Mouse (Mus musculus): ENCODE data around the gene Acer2. TPM values are rescaled to one million over a fixed set of nuclear protein-coding genes. Genes with fewer than 3 reads are reported as not detected.
"Not testable (repeated sequence)": the region's sequence is repeated elsewhere in the genome, so short reads cannot be mapped to it uniquely, and the experiment has no call there.

Gene Acer2
- total RNA-seq (2021) = 1 to 10 TPM; 3.4 to 4.3 TPM
- long read RNA-seq, experiment 1, full-length matches to known transcripts = 1 of 2 reads
- long read RNA-seq, experiment 1, partial matches to known transcripts = 0 of 2 reads
- long read RNA-seq, experiment 1, other reads (novel, unspliced or antisense) = 1 of 2 reads
- long read RNA-seq, experiment 2, partial matches to known transcripts = 1 of 1 reads
- long read RNA-seq, experiment 2, other reads (novel, unspliced or antisense) = 0 of 1 reads

DNA sequence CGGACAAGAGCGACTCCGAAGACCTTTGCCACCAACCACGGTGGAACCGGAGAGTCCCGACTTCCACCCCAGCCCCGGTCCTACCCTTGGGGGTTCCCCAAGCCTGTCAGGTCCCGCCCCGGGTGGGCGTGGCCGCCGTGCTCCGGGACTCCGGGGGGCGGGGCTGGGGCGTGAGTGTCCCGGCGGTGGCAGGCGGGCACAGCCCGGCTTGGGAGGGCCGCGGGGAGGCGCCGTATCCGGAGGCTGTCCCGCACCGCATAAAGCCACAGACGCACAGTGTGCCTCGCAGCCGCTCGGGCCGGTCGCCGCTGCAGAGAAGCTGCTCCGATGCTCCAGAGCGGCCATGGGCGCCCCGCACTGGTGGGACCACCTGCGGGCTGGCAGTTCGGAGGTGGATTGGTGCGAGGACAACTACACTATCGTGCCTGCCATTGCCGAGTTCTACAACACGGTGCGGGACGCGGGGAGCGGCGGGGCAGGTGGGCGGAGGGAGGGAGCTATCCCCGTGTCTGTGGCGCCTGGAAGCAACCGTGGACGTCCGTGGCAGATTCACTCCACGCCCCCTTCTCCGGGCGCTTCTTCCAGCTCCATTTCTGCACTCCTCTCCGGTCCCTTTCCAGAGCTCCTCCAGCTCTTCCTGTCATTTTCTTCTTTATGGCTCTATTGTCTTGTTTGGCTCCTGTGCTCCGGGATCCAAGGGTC lies at the start of gene Acer2:
Gene Acer2 (plus strand): TSS at position 251 of the 702 bp plus-strand sequence.
- DNase-seq (ENCODE audit: low spot score in 2 of 2) = peak; percentile 54 to 80

DNA sequence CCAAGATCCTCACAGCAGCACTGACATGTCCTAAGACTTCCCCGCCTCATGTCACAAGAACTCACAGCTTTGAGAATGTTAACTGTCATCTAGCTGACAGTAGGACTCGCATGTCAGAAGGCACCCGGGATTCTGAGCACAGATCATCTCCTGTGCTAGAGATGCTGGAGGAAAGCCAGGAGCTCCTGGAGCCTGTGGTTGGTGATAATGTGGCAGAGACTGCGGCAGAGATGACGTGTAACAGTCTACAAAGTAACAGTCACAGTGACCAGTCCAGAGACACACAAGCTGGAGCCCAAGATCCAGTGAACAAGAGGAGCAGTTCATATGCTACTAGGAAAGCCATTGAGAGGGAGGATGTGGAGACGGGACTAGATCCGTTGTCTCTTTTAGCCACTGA lies 49.1 kb upstream of the Acer2 start:
- DNase-seq (ENCODE audit: low spot score in 2 of 2) = no peak

DNA sequence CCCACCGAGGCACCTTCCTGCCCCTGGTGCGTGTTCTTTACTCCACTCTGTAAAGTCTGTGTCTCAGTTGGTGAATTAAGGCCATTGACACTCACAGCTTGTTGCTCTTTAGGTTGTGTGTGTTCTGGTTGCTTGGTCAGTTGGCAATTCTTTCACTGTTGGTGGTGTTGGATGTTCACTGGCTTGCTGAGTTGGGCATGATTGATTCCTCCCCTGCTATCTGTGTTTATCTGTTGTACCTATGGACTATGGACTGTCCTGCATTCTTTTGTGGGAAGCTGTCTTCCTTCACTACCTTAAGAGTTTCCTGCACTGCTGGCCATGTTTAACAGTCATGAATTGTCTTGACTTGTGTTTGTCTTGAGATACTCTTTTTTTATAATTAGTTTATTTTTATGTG lies 42.3 kb upstream of the Acer2 start:
- no peak for DNase-seq (ENCODE audit: low spot score in 2 of 2)

DNA sequence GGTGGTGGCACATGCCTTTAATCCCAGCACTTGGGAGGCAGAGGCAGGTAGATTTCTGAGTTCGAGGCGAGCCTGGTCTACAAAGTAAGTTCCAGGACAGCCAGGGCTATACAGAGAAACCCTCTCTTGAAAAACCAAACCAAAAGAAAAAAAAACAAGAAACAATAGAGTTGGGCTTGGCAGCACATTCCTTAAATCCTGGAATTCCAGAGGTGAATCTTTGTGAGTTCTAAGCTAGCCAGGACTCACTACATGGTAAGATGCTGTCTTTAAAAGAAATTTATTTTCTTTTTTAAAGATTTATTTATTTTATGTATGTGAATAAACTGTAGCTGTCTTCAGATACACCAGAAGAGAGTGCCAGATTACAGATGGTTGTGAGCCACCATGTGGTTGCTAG lies 33.1 kb upstream of the Acer2 start:
- DNase-seq (ENCODE audit: low spot score in 2 of 2) = not testable (repeated sequence)

- DNase-seq (ENCODE audit: low spot score in 2 of 2) = peak; percentile 8 to 15
These were observed 28.8 kb upstream of the Acer2 start for GRCm38 (mm10) chr4:86845384-86845783.

GRCm38 (mm10) chr4:86847246-86847645 lies 26.9 kb upstream of the Acer2 start:
- DNase-seq (ENCODE audit: low spot score in 2 of 2) = no peak

- DNase-seq (ENCODE audit: low spot score in 2 of 2) = no peak
These were observed 22.9 kb upstream of the Acer2 start for GRCm38 (mm10) chr4:86851331-86851730.

DNA sequence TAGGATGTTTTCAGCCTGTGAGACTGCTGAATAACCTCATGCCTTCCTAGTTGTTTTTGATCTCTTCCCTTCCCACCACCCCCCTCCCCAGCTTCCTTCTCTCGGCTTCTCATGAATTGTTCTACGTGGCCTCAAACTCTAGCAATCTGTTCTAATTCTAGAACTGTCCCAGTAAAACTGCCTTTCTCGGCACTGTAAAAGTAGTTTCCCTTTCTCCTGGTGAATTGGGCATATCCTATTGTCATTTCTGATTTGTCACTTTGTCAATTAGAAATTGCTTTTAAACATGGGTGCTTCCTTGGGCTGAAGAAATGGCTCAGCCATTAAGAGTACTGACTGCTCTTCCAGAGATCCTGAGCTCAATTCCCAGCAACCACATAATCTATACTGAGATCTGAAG lies 22.2 kb upstream of the Acer2 start:
- DNase-seq (ENCODE audit: low spot score in 2 of 2) = no peak

DNA sequence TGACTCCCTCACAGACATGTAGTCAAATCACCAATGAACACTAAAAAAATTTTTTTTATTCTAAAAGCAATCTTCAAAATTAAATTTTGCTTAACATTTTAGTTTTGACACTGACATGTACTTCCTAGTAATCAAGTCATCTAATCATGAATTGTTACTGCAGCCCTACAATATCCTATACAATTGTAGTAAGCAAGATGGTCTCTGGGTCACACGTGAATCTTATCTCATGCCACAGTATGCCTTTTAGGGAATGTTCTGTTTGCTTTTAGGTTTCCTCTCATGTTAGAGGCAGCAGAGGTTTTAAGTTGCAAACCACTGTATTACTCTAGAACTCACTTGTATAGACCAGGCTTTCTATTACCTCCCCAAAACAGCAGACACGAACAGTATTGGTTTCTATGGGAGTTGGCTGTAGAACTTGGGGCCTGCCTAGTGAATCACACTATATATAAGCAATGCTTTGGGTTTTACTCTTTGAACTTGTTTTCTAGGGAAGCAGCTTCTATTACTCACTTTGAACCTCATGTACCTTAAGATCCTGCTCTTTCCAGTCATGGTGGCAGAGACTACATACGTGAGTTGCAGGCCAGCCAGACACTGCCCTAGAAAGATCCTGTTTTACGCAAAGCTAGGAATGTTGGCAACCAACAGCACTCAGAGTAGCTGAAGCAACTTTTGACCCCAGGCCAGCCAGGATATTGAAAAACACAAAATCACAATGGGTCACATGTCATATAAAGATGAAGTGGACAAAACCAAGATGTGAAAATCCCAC lies 21.2 kb upstream of the Acer2 start:
- DNase-seq (ENCODE audit: low spot score in 2 of 2) = no peak

DNA sequence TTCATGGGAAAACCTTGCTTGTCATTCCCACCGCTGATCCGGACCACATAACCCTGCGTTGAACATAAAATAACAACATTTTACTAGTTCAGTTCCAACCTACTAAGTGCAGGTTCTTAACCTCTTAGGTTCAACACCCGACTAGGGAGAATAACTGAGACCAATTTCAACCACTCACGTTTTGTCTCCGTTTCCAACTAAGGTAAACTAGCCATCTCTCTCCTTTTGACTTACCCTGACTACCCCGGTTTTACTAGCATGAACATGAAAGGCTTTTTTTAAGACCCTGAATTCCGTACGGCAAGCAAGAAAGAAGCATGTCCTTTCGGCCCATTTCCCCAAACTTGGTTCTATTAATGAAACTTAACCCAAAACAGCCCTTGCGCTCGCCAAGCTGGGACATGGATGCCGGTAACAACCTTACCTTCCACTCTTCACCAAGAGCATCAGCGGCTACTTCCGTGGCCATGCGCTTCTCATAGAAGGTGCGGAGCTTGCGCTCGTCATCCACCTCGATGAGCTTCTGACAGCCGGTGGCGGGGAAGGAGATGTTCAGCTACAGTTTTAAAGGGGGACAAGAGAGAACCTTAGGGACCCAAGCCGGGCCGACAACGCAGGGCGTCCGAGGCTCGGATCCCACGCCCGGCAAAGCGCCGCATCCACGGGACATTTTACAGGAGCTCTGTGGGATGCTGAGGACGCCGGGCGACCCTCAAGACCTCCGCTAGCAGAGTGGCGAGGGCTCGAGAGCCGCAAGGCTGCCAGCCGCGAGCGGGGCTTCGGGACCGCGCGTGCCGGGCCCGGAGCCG lies 17.7 kb upstream of the Acer2 start:
- DNase-seq (ENCODE audit: low spot score in 2 of 2) = peak in 1 of 2 experiments; percentile 8

- peak; percentile 95 to 98 for DNase-seq (ENCODE audit: low spot score in 2 of 2)
These were observed 16.8 kb upstream of the Acer2 start, which contains the start of gene Rps6 for GRCm38 (mm10) chr4:86857113-86858069. Gene Rps6, minus strand, starts transcription at chr4:86857412.

DNA sequence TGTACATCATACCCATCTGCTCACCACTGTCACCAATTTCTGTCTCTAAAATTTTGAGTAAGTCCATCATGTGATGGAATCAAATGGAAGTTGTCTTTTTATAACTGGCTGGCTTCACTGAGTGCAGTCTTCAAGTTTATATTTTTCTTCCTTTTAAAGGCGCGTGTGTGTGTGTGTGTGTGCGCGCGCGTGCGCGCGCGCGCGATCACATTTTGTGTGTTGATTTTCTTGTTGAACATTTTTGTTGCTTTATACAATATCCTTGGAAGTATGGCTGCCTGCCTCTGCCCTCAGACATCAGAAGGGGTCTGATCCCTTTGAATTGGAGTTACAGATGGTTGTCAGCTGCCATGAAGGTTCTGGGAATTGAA lies 16.1 kb upstream of the Acer2 start:
- peak in 1 of 2 experiments; percentile 16 for DNase-seq (ENCODE audit: low spot score in 2 of 2)

GRCm38 (mm10) chr4:86864087-86864486 lies 10.1 kb upstream of the Acer2 start:
- DNase-seq (ENCODE audit: low spot score in 2 of 2) = no peak

GRCm38 (mm10) chr4:86871988-86872387 lies 2.2 kb upstream of the Acer2 start:
- DNase-seq (ENCODE audit: low spot score in 2 of 2) = no peak

GRCm38 (mm10) chr4:86873072-86873471 lies 1.1 kb upstream of the Acer2 start:
- DNase-seq (ENCODE audit: low spot score in 2 of 2) = peak in 1 of 2 experiments; percentile 55

- DNase-seq (ENCODE audit: low spot score in 2 of 2) = no peak
These were observed 5.3 kb downstream of the Acer2 start for GRCm38 (mm10) chr4:86879477-86879876.

DNA sequence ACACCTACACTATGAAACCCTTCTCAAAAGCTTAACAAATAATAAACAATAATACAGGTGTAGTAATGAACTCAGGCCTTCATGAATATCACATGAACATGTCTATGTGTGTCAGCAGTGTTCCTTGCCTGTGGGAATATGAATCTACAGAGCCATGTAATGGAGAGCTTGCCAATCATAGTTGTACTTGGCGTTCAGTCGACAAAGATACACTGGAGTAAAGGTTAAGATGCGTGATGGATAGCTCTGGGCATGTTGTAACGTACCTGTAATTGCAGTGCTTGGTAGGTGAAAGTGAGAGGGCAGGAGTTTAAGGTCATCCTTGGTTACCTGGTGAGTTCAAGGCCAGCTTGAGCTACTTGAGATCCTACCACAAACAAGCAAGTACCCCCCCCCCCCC lies 7.0 kb downstream of the Acer2 start:
- DNase-seq (ENCODE audit: low spot score in 2 of 2) = no peak

GRCm38 (mm10) chr4:86882413-86882812 lies 8.2 kb downstream of the Acer2 start:
- DNase-seq (ENCODE audit: low spot score in 2 of 2) = no peak

- DNase-seq (ENCODE audit: low spot score in 2 of 2) = no peak
These were observed 10.7 kb downstream of the Acer2 start for GRCm38 (mm10) chr4:86884945-86885344.

DNA sequence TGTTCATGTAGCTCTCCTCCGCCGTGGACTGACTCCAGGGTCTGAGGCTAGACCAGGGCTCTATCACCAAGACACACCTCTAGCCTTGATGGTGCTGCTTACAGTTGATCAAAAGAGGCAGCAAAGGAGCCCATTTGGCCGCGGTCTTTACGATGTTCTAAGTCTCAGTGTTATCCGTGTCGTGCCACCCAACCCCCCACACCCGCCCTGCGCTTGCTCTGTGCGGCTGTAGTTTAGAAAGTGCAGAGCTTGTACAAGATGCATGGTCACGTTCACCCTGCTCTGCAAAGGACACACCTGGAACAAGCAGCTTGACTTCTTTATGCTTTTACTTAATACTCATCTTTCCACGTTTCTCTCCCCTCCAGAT lies 11.6 kb downstream of the Acer2 start:
- no peak for DNase-seq (ENCODE audit: low spot score in 2 of 2)

Measured in layer of hippocampus, postnatal 14 days (tissue).